Mouse (Mus musculus) erythroblast, adult 5-6 weeks (primary cell): ENCODE results near the gene Lrrc75b. TPM values are rescaled to one million over a fixed set of nuclear protein-coding genes. Genes with fewer than 3 reads are reported as not detected.

Source experiments
- ATAC-seq: replicated peaks from 2 replicates; pipeline ENCODE4 v1.8.0; 2016; ENCODE audit warnings: moderate number of reproducible peaks, mild to moderate bottlenecking, moderate TSS enrichment, inconsistent platforms; ENCODE audit not compliant: poor library complexity, low FRiP score, severe bottlenecking
- total RNA-seq, 2 experiments: library from RNA; stranded (forward) in 1 of 2; stranded (reverse) in 1 of 2; fragments of 150-400 nt in 1 of 2; fragments of 200-764, 138-1000 nt in 1 of 2; gene quantifications; 2 replicates each; pipeline versions ENCODE4 v1.2.3 to v1.2.4; 2015 to 2017; ENCODE audit warnings: low replicate concordance in 2 of 2

The Lrrc75b gene
- not detected in 2 replicates for total RNA-seq (2015; ENCODE audit: low replicate concordance)
- total RNA-seq (2017; ENCODE audit: low replicate concordance), result not detected in 2 replicates

DNA sequence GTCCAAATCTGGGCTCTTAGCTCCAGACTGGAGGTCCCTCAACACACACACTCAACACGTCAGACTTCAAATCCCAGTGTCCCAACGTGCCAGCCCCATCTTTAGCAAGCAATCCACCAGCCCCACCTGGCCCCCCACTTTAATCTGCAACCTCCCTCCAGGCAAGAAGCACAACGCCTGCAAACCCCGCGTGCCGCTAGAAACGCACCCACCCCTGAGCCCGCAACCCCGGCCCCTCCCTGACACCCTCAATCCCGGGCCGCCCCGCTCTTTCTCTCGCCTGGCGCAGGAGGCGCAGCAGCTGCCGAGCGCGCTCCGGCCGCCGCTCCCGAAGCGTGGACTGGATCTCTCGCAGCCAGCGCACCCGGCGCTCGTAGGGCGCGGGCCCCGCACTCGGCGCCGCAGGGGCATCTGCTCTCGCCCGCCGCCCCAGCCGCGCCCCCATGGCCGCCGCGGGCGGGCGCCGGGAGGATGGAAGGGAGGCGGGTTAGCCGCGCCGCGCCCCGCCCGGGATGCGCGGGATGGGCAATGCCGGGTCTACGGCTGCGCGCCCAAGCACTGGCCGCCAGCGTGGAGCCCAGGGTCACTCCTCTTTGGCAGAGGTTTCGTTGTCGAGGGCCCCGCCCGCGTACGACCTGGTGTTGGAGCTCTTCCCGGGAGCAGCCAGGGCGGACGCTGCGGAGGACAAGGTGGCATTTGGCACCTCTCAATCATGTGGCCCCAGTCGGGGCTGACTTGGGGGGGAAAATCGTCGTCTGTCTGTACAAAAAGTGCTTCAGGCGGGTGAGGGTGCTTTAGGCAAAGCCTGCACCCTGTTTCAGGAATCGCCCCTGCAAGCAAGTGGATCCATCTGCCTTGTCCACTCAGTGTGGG, at the start of gene Lrrc75b:
Gene Lrrc75b, minus strand, starts transcription at position 655 of the 873 bp plus-strand sequence.
- ATAC-seq, result no peak

DNA sequence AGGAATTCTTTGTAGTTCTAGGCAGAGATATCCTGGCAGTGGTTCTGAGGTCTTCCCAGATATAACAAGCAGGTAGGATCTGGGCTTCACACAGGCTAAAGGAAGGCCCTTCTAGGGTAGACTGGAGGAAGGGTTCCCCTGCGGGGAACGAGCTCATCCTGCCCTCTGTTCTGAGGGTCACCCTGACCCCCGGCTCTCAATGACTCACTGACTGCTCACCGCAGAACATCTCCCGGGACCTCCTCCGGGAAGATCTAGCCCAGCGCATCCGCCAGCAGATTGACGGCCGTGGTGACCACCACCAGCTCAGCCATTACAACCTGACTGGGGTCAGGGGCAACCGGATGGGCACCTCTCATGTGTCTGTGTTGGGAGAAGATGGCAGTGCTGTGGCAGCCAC, 48.8 kb upstream of the Lrrc75b start:
- no peak for ATAC-seq

DNA sequence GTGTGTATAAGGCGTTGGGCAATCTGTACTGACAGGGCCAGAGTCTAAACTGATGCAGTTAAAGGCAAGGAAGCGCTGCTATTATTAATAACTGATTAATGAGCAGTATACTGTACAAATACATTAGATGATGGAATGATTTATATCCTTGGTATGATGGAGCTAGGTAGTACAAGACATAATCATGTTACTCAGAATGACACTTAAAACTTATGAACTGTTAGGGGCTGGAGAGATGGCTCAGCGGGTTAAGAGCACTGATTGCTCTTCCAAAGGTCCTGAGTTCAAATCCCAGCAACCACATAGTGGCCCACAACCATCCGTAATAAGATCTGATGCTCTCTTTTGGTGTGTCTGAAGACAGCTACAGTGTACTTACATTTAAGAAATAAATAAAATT, 47.1 kb upstream of the Lrrc75b start:
- no peak for ATAC-seq

DNA sequence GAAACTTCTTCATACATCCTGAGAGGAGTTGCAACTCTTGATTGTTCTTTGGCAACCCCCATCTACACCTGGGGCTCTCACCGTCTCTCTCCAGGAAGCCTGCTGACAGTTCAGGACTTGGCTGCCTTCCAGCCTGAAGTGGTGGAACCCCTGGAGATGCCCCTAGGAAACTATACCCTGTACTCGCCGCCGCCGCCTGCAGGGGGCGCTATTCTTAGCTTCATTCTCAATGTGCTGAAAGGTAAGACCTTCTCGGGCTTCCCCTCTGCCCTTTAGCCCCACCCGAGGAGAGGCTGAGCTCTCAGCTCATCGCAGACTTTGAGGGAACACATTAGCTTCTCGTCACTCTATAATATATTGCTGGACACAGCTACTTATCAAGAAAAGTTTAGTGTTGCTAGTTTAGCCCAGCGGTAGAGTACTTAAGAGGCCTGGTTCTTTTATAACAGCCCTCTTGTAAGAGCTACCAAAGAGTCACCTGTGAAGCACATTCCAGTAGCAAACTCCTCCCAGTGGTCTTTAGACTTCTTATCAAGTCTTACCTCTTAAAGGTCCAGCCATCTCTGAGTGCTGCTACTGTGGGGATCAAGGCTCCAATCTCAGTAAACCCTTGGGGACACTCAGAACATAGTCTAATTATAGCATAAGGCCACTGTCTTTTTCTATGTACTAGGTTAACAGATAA, 45.2 kb upstream of the Lrrc75b start:
- ATAC-seq, result no peak

DNA sequence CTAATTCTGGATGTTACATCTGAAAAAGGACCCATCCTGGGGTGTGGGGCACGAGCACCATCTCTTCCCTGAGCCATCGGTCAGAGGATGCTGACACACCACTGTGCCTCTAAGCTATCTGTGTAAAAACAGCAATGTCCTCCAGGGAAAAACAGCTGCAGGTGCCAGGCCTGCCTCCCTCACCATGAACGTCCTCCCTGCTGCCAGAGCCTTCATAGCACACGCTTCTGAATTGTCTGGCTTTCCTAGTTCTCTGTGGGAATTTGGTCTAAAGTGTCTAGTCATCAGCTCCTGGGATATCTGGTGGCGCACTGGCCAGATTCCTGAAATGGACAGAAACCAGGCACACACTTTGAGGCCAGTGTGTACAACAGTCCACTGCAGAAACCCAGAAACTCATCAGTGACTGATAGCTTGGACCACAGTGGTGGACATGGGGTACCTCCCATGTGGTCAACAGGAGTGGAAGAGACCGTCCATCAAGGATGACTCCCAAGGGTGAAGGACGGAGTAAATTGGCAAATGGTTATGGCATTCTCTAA, 40.1 kb upstream of the Lrrc75b start:
- ATAC-seq, result no peak

DNA sequence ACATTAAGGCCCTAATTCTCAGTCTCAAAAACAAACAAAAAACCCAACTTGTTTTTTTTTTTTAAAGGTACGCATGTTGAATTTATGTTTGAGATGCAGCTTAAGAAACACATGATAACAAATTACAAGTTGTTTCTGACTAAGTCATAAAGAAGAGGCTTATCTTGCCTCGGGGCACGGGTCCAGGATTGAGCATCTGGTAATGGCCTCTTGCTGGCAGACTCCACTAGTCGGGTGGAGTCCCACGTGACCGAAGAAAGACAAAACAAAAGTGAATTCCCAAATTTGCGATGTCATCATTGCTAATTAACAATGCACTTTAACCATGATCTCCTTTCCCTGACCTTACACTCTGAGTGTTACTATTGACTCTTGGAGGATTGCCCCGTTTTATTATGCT, 35.9 kb upstream of the Lrrc75b start:
- ATAC-seq, result no peak

DNA sequence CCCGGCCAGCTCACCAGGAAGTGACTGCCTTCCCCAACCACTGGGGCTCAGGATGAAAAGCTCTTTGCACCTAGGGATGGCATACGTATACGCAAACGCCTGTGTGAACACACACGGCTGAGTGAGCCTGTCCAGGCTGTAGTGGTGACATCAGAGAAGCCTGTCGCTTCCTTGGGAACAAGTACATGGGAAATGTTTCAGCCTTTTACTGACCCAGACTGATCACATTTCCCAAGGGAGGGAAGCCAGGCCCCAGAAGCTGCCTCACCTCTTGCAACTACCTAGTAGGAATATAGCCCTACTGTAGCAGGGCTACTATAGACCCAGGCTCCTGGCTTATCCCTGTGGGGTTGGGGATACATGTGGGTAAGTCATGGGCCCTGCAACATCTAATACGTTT, 32.5 kb upstream of the Lrrc75b start:
- ATAC-seq, result no peak

DNA sequence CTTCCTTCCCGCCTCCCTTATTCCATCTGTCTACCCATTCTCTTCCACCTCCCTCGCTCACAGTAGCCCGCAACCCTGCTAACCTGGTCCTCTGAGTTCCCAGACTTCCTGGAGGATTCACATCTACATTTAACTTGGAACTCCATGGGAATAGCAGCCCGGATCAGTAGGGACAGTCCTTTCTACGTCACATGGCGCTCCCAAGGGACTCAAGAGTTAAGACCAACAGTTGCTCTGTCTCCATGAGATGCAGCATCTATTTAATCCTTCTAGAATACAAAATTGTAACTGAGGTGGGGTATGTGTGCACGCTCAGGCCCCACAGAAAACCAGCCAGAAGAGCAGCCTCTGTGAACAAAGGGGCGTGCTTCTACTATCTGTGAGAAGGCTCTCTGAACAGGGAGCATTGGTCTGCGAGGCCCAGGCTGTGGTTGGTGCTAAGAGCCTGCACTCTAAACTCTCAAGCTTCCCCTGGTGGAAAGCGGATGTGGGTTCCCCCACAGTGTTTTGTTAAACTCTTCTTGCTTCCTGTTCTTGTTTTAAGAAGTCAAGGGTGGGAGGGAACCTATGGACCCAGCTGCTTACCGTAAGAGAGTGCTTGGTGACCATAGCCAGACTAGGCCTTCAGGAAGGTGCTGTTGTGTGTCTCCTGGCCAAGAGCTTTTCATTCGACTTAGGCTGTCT, 31.2 kb upstream of the Lrrc75b start:
- ATAC-seq, result no peak

DNA sequence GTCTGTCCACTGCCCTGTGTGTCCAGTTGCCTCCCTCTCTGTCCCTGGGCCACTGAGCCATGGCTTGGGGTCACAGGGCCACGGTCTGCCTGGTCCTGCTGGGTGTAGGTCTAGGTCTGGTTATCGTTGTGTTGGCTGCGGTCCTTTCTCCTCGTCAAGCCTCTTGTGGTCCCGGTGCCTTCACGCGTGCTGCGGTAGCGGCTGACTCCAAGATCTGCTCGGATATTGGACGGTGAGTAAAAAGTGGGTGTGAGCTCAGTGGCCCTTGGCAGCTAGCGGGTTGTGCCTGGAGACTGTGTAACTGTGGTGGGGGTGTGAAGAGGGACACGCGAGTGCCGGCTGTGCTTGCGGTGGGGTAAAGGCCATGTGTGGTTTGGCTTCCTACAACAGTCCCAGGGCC, 29.5 kb upstream of the Lrrc75b start:
- ATAC-seq, result no peak

DNA sequence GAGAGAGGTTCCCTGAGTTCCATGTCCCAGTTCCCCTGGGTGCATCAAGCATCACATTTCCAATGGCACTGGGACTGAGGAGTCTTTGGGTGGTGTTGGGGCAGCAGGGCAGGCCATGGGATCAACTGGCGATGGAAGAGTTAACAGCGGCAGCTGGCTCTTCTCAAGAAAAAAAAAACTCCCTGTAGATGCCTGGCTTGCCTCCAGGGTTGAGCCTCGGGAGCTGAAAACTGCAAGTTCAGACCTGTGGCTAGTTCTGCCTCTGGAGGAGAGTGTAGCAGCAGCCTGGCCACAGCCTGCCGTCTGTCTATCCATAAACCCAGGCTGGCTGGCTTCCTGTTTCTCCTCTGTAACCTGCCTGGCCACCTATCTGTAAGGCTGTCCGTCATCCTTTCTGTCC, 29.0 kb upstream of the Lrrc75b start, which contains the start of gene Ggt5:
Gene Ggt5, plus strand, starts transcription at position 212 of the 400 bp plus-strand sequence.
- ATAC-seq, result no peak

DNA sequence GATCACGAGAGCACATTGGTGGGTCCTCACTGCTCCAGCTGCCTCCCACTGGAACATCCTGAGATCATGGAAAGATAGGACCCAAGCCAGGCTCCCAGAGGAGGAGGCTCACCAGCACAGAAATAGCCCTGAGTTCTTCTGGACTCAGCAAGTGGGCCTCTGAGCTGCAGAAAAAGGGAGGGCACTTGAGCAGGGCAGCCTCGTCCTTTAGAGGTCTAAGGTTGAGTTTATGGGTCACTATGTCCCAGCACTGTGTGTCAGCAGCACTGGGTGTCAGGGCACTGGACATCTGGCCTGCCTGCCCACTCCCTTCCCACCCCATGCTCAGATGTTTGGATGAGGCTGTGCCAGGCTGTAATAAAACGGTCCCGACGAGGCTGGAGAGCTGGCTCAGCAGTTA, 28.2 kb upstream of the Lrrc75b start:
- no peak for ATAC-seq

DNA sequence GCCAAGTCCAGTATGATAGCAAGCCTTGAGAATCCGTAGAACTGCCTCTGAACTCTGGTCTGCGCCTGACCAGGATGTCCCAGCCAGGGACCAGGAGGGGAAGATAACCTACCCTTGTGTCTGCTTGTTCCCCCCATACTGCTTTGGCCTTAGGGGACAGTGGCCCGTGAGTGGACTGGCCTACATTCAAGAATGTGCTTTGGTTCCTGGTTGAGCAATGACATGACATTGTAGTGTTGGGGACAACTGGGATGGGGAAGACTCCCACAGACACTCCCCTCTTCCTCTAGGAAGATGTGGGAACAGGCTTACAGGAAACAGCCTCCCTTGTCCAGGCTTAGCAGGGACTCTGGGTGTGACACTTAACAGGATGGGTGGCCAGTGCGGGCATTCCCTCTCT, 27.7 kb upstream of the Lrrc75b start:
- ATAC-seq, result no peak

DNA sequence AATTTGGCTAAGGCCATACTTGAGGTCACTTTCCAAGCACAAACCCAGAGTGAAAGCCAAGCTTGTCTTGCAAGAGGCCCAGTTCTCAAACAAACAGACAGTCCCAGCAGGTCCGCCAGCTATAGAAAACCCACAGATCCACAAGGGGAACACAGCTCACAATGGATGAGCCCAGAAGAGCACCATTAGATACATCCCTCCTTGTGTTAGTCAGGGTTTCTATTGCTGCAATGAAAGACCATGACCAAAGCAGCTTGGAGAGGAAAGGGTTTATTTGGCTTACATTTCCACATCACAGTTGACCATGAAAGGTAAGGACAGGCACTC, 26.4 kb upstream of the Lrrc75b start:
- ATAC-seq, result no peak

DNA sequence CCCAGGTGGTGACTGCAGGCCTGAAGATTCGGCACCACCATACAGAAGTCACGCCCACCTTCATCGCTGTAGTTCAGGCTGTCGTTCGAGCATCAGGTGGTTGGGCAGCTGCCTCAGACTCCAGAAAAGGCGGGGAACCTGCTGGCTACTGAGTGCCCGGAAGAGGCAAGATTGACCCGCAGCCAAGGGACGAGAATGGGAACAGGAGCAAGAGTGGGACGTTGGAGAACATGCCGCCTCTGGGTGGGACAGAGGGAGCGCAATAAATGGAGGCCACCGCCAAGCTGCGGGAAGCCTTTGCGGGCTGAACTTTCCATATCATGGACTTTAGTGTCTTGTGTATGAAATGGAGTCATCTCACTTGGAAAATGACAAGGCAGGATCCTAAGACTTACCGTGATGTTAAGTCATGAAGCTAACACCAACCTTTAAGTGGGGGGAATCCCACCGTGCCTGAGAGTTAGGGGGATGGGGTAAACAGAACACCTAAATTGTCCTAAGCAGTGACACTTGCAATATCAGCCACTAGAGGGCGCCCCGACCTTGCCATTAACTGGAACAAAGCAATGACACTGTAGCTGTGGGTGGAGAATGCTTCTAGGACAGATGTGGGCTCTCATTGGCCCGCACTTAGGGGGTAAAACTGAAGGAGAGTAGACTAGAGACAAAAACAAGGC, 25.9 kb upstream of the Lrrc75b start:
- peak; percentile 77 for ATAC-seq

DNA sequence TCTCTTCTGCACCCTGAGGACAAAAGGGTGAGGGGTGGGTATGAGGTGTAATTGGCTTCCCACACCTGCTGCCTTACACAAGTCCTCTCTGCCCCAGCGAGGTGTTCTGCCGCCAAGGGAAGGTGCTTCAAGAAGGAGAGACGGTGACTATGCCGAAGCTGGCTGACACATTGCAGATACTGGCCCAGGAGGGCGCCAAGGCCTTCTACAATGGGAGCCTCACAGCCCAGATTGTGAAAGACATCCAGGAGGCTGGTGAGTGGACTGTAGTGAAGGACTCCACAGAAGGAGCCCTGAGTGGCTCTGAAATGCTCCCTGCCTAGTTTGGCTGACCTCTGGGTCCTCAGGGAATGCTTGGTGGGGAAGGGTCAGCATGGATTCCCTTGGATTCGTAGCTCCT, 19.0 kb upstream of the Lrrc75b start:
- no peak for ATAC-seq

DNA sequence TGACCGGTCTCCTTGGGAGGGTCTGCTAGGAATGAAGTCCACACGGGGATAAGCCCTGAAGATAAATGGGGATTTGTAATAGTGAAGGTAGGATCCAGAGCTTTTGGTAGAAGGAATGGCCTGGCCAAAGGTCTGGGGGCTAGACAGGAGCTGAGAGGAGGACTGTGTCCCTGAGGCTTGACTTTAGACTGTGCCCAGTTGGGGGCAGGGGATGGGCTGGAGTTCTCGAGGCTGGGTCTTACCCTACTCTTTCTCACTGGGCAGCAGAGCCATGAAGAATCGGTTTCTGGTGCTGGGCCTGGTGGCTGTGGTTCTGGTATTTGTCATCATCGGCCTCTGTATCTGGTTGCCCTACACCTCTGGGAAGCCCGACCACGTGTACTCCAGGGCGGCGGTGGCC, 13.8 kb upstream of the Lrrc75b start:
- no peak for ATAC-seq

DNA sequence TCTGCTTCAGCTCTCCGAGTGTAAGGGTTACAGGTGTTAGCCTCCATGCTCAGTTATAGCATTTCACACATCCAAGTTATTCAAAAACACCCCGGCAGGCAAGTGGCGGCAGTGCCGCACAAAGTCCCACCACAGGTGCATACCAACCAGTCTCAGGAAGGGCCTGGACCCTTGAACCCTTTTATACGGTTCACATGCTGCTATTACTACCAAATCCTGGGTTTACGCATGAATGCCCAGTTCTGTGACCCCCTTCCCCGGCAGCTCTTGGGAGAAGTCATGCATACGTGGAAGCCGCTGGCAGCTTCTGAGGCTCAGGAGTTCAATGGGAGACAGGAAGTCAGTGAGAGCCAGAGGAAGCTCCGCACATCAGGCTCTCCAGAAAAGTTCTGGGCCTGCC, 13.1 kb upstream of the Lrrc75b start:
- ATAC-seq, result no peak

DNA sequence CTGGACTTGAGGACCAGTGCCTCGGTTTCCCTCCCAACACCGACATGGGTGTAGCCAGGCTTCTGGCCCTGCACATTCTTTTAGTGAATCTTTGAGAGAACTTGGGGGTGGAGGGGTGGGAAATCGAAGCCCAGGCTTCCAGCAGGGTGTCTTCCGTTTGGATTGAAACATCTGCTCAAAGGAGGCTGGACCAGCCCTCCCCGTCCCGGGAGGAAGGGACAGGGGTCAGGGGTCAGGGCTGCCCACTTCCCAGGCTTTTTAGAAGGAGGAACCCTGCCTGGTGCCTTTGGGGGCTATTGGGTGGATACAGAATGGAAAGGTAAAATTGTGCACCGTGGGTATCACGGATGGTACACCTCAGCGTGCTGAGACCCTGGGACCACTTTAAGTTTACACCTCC, 11.8 kb upstream of the Lrrc75b start:
- no peak for ATAC-seq

DNA sequence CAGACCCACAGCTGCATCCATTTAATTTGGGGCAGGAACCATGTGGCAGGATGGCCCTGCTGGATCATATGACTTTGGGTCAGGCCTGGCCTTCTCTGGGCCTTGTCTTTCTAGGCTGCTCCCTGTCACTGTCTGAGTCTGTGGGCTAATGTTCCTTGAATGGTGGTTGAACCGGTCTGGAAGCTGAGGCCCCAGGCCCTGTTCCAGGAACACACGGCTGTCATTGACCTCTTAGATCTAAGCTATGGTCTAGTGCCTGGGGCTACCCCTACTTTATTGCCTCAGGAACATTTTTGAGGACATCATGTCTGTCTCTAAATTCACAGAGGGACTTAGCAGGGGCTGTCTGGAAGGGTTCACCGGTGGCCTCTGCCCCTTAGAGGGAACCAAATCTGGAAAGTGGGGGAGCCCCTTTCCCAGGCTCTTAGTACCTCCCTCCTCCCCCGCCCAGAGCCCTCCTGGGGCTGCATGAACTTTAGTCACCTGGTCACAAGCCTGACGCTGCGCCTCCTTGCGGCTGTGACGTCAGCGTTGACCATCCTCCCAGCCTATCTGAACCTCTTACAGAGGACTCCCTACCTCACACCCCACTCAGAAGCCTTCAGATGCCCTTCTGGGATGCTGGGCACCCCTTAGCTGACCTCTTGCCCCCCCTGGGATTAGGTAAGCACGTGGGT, 11.0 kb upstream of the Lrrc75b start:
- ATAC-seq, result no peak
